Mouse (Mus musculus): ENCODE results near the gene Mavs.

The Mavs gene

GRCm38 (mm10) chr2:131262680-131263670, 29.1 kb downstream of the Mavs start:
- CTCF ChIA-PET: interaction anchor here in 2 of 4 experiments (1.0 to 1.8 kb wide), 8 partner anchors 8 to 282 kb away, joined by 3 to 5 read pairs (median 3); partner anchors contain the start of genes 1700037H04Rik (in 1 of the 2), Cdc25b (in 1 of the 2) and Spef1 (in 1 of the 2)

DNA sequence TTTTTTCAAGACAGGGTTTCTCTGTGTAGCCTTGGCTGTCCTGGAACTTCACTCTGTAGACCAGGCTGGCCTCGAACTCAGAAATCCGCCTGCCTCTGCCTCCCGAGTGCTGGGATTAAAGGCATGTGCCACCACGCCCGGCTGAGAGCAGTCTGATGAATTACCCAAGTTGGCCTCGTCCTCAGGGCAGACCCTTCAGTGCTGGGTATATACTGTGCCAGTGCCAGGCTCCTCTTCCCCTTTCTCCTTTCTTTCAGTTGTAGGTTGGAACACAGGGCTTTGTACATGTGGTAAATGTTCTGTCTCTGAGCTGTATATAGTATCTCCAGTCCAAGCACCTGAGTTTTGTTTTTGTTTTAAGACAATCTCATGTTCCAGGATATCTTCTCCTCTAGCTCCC, 30.2 kb downstream of the Mavs start:
- POLR2A ChIA-PET: interaction anchor here (0.6 to 4.8 kb wide), 19 partner anchors 10 to 475 kb away, joined by 3 to 36 read pairs (median 4); partner anchors contain the start of gene Mavs (in 3 of the 4)
- CTCF ChIA-PET: no interaction called here

More at GRCm38 (mm10) chr2:131262680-131263670, 29.1 kb downstream of the Mavs start:
- POLR2A ChIA-PET: interaction anchor here (0.6 to 4.8 kb wide), 51 partner anchors 8 to 740 kb away, joined by 3 to 36 read pairs (median 5); partner anchors contain the start of genes 1700037H04Rik (in 3 of the 4), Mavs (in 3 of the 4), Cdc25b (in 2 of the 4) and Rnf24 (in 2 of the 4)

GRCm38 (mm10) chr2:131265056-131265455, 31.2 kb downstream of the Mavs start:
- ChIA-PET CTCF (interaction anchor here in 1 of 4 experiments (1.3 kb wide), 1 partner anchor 10 kb away, joined by 3 read pairs; no protein-coding TSS in a partner anchor), POLR2A (interaction anchor here in 3 of 4 experiments (0.6 to 4.8 kb wide), 8 partner anchors 9 to 98 kb away, joined by 3 to 36 read pairs (median 4); partner anchors contain the start of gene Mavs (in 2 of the 3))

DNA sequence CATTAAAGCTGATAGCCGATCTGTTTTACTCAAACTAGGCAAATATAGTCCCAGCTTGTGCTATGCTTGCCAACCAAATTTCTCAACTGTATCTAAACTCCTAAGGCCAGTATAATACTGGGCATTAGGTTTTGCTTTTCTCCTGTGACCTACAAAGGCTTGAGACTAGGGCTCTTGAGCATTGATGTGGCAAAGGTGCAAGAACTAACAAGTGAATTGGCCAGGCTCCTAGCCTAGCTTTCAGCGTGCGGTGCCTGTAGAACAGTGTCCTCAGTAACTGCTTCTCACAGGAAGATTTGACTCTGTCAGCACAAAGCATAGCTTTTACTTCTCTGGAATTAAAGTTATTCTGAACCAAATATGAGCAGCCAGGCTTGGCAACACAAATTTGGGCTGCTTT, 41.6 kb downstream of the Mavs start:
- CTCF ChIA-PET: interaction anchor here in 1 of 4 experiments (0.6 to 0.9 kb wide), 2 partner anchors 22 to 268 kb away, joined by 3 to 4 read pairs; no protein-coding TSS in a partner anchor
- POLR2A ChIA-PET: interaction anchor here in 2 of 4 experiments (0.6 to 3.8 kb wide), 6 partner anchors 12 to 130 kb away, joined by 3 to 28 read pairs (median 3); partner anchors contain the start of gene Pank2 (in 2 of the 2)

DNA sequence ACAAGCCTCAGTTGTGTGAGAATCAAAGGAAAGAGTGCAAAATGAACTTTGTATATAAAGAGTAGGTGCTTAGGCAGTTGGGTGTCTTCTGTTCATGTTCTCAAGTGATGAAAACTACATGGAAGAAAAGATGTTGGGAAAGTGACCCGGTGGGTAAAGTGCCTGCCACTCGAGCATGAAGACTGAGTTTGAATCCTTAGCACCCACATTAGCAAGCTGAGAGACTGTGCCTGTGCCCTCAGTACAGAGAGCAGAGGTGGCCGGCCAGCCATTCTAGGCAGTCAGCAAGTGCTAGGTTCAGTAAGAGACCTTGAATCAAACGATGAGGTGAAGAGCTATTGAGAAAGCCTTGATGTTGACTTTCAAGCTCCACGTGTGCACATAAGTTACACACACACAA, 42.9 kb downstream of the Mavs start:
- CTCF ChIA-PET: interaction anchor here in 1 of 4 experiments (0.9 kb wide), 1 partner anchor 221 kb away, joined by 3 read pairs; no protein-coding TSS in a partner anchor
- POLR2A ChIA-PET: interaction anchor here in 2 of 4 experiments (0.9 to 1.4 kb wide), 5 partner anchors 12 to 105 kb away, joined by 3 read pairs; partner anchors contain the start of gene Rnf24 (in 2 of the 2)

DNA sequence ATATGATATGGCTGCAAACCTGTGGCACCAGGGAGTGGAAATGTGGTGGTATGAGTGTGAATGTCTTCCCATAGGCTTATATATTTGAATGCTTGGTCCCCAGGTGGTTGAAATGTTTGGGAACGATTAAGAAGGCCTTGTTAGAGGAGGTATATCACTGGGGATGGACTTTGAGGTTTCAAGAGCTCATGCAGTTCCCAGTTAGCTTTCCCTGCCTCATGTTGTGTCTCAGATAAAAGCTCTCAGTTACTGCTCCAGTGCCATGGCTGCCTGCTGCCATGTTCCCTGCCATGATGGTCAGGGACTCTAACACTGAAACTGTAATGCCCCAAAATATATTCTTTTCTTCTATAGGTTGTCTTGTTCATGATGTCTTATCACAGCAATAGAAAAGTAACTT, 47.7 kb downstream of the Mavs start:
- POLR2A ChIA-PET: interaction anchor here in 1 of 4 experiments (1.2 to 2.0 kb wide), 2 partner anchors 13 to 72 kb away, joined by 3 to 5 read pairs; no protein-coding TSS in a partner anchor
- CTCF ChIA-PET: no interaction called here

DNA sequence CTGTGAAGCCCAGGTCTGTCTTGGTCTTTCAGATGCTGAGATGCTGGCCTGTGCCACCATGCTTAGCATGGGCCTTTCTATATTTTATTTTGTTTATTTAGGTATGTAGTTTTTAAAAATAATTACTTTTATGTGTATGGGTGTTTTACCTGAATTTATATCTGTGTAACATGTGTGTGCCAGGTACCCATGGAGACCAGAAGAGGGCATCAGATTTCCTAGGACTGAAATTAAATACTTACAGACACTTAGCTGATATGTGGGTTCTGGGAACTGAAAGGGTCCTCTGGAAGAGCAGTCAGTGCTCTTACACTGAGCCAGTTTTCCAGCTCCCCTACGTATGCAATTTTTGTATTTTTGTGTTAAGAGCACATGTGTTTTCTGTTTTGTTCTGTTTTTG, 52.4 kb downstream of the Mavs start:
- ChIA-PET POLR2A (interaction anchor here in 1 of 4 experiments (1.2 to 2.1 kb wide), 3 partner anchors 13 to 31 kb away, joined by 3 to 7 read pairs (median 4); no protein-coding TSS in a partner anchor), CTCF (no interaction called here)

DNA sequence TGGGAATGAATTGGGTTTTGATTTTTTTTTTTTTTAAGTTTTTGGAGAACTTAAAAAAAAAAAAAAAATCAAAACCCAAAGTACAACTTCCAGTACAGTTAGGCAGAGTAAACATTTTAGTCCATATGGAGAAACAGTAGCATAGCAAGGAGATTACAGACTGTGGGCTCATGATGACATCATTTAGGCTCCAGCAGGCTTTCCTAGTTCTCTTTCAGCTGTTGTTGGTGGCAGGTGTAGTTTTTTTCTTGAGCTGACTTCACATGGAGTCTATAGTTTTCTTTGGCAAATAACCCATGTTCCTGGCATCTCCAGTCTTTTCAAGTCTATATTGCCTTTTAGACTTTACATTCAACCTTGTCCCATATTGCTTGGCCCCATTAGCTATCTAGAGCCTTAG, 56.8 kb downstream of the Mavs start:
- ChIA-PET CTCF (interaction anchor here in 1 of 4 experiments (0.7 kb wide), 1 partner anchor 21 kb away, joined by 8 read pairs; no protein-coding TSS in a partner anchor), POLR2A (interaction anchor here in 2 of 4 experiments (0.7 to 0.8 kb wide), 3 partner anchors 10 to 865 kb away, joined by 3 to 15 read pairs (median 3); no protein-coding TSS in a partner anchor)

GRCm38 (mm10) chr2:131296746-131297261, 62.9 kb downstream of the Mavs start:
- ChIA-PET POLR2A (interaction anchor here in 2 of 4 experiments (0.9 to 2.5 kb wide), 6 partner anchors 9 to 788 kb away, joined by 3 to 8 read pairs (median 4); partner anchors contain the start of gene Mavs (in 1 of the 2)), CTCF (interaction anchor here in 1 of 4 experiments (2.9 kb wide), 1 partner anchor 234 kb away, joined by 7 read pairs; no protein-coding TSS in a partner anchor)
